Mouse (Mus musculus) thymus, postnatal 4 days (tissue): Measurements from ENCODE around the gene Mag.
"Not testable (repeated sequence)": the region's sequence is repeated elsewhere in the genome, so short reads cannot be mapped to it uniquely, and the experiment has no call there.

Experiments
- DNase-seq: peaks from one replicate; pipeline ENCODE4 v3.0.0; 2021

Mag gene

DNA sequence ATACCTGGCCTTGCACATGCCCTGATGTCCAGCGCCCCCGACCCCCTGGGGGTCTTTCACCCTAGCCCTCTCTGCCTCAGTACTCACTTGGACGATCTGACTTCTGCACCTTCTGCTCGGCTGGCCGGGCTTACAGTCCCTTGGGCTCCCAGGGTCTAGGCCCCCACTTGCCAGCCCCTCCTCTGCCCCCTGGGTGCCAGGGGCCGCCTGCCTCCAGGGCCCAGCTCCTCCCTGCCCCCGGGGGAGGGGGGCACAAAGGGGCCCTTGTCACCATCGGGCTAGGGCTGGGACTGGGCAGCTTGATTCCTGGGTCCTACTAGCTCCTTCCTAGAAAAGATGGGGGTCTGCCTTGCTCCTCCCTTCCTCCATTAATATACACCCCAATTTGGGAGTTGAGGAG, at the start of gene Mag:
Gene Mag (minus strand): TSS at position 142 of the 400 bp plus-strand sequence.
- DNase-seq = no peak

- DNase-seq = no peak
Measured at GRCm38 (mm10) chr7:30964366-30964765, 49.7 kb upstream of the Mag start.

GRCm38 (mm10) chr7:30962862-30963261, 48.2 kb upstream of the Mag start:
- DNase-seq = no peak

DNA sequence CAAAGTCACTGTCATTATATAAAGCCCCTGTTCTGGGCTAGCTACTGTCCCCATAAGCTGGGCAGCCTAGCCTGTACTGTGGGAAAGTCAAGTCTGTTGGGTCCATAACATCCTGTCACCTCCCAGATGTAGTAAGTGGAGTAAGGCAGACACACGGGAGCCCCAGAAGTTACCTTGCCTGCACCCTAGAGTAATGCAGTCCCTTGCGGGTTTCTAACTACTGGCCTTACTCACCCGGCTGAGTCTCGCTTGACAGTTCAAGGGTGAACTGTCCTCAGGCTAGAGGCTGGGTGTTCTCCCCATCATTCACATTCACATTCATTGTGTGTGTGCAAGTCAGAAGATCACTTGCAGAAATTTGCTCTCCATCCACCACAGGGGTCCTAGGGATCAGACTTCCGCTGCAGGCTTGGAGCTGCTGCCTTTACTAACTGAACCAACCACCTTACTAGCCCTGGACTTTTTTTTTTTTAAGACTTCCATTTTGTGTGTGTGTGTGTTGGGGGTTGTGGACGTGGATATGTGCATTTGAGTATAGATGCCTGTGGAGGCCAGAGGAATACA, 45.2 kb upstream of the Mag start:
- peak; percentile 9 for DNase-seq

DNA sequence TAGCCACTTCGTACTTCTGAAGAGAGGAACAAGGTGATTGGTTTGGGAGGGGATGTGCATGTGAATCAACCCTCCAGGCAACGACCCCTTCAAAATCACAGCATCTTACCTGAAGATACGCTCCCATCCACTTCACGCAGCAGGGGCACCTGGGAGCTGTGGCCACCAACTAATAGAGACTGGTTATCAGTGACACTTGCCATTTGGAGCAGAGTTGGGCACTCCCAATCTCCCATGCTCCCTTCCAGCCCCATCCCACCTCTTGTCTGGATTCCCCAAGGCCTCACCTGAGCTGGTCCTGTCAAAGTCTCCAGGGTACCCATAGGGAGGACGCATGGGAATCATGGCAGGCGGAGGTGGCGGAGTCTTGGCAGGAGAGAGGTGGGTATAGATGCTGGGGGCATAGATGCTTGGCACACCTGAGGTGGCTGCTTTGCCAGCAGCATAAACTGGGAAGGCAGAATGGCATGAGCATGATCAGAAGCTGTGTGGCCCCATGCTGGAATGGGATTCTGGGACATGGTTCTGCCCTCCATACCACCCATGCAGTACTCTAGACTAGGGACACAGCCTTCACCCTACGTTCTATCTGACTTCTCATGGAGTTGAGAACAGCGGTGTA, 44.3 kb upstream of the Mag start:
- peak; percentile 19 for DNase-seq

GRCm38 (mm10) chr7:30958109-30958865, 43.6 kb upstream of the Mag start:
- DNase-seq = peak; percentile 37

DNA sequence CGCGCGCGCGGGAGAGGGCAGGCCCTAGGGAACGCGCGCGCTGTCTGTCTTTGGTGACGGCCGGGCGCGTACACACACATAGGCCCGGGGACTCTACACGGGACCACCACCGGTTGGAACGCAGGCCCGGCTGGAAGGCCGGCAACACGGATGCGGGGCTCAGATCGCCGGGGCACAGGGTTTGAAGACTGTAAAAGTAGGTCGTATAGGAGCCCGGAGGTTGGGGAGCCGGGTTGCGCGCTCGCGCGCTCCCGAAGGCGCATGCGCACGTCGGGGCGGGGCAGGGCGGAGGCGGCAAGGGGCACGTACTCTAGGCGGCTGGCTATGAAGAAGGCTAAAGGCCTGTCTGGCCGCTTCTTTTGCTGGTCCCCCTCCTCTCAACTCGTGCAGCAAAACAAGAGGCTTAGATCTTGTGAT, 42.7 kb upstream of the Mag start:
- DNase-seq = peak; percentile 95

DNA sequence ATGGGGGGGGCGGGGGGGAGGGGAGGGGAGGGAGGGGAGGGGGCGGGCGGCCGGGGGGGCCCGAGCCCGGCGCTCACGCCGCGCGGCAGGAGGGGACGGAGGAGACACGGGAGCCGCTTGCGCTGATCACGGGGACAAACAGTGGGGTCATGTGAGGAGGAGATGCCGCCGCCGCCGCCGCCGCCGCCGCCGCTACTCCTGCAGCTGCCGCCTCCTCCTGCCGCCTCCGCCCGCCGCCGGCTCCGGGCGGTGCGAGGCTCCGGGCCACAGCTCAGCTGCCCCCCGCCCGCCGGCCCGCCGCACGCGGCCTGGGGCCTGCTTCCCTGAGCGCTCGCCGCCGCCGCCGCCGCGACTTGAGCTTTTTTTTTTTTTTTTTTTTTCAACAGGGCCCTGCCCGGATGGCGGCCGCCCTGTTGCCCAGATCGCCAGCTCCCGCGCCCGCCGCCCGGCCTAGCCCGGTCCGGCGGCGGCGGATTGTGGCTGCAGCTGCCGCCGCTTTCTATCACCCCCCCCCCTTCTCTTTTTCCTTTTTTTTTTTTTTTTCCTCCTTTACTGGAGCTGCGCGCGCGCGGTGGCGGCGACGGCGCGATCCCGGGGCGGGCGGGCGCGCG, 42.2 kb upstream of the Mag start, which contains the start of gene Usf2:
Gene Usf2 (minus strand): TSS at position 48 of the 611 bp plus-strand sequence.
- DNase-seq = peak; percentile 84

- DNase-seq = peak; percentile 76
Measured at GRCm38 (mm10) chr7:30956357-30956751, 41.7 kb upstream of the Mag start.

- peak; percentile 89 for DNase-seq
Measured at GRCm38 (mm10) chr7:30955584-30956356, 41.1 kb upstream of the Mag start.

DNA sequence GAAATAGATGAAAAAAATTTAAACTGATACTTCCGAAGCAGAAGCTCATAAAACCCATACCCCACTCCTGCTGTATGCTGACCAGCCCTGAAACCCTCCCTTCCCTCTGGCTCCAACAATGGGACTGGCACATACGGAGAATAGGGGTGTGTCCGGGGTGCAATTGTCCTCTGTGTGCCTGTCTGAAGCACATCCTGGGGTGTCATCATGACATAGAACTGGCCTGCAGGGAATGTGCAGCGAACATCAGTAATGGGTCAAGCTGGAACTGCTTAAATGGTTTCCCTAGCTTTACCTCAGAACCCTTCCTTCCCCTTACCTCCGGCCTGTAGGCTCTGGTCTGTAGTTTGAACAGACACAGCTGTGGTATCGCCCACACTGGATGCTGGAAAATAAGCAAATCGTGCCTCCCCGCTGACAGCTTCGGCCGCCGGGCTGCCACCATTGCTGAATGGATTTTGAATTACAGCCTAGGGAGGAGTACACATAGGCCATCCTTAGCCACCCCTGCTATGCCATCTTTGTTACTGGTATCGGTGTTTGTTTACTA, 40.4 kb upstream of the Mag start:
- DNase-seq = peak; percentile 19

- no peak for DNase-seq
Measured at GRCm38 (mm10) chr7:30954036-30954435, 39.4 kb upstream of the Mag start.

- DNase-seq = no peak
Measured at GRCm38 (mm10) chr7:30953459-30953858, 38.8 kb upstream of the Mag start.

DNA sequence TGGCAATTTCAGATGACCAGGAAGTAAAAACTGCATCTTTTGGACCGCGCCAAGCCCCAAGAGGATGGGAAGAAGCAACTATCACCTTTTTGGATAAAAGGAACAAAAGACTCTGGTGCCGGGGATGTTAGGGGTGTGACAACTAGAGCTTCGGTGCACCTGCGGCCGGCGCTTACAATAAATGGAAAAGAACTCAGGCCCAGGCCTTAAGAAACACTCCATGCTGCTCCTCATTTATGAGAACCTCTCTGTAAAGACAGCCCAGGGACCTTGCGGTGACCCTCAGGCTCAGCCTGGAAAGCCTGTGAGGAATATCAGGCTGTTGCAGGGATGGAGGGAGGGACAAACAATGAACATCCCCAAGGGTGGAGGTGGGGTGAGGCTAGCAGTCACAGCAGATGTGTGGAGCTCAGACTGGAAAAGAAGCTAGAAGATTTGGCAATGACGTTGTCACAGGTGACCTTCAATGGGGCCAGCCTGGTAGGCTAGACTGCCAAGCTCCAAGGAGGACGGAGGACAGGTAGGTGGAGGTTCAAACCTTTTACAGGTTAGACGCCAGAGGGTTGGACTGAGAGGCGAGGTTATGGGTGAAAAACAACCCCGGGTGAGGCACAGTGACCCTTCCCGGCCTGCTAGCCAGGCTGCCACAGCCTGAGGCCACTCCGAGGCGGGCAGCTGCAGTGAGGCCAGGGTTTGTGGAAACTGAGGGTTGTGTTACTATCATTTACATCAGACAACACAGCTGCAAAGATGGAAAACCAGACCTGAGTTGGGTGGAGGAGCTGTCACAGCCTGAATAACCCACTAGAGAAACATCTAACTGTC, 38.0 kb upstream of the Mag start:
- DNase-seq = no peak

DNA sequence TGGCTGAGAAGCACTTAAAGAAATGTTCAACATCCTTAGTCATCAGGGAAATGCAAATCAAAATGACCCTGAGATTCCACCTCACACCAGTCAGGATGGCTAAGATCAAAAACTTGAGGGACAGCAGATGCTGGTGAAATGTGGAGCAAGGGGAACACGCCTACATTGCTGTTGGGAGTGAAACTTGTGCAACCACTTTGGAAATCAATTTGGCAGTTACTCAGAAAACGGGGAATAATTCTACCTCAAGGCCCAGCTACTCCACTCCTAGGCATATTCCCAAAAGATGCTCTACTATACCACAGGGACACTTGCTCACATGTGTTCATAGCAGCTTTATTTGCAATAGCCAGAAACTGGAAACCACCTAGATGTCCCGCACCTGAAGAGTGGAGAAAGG, 35.2 kb upstream of the Mag start:
- DNase-seq = not testable (repeated sequence)

GRCm38 (mm10) chr7:30945876-30946275, 31.2 kb upstream of the Mag start:
- DNase-seq = no peak

GRCm38 (mm10) chr7:30945466-30945865, 30.8 kb upstream of the Mag start:
- not testable (repeated sequence) for DNase-seq

GRCm38 (mm10) chr7:30944706-30945105, 30.0 kb upstream of the Mag start:
- not testable (repeated sequence) for DNase-seq

DNA sequence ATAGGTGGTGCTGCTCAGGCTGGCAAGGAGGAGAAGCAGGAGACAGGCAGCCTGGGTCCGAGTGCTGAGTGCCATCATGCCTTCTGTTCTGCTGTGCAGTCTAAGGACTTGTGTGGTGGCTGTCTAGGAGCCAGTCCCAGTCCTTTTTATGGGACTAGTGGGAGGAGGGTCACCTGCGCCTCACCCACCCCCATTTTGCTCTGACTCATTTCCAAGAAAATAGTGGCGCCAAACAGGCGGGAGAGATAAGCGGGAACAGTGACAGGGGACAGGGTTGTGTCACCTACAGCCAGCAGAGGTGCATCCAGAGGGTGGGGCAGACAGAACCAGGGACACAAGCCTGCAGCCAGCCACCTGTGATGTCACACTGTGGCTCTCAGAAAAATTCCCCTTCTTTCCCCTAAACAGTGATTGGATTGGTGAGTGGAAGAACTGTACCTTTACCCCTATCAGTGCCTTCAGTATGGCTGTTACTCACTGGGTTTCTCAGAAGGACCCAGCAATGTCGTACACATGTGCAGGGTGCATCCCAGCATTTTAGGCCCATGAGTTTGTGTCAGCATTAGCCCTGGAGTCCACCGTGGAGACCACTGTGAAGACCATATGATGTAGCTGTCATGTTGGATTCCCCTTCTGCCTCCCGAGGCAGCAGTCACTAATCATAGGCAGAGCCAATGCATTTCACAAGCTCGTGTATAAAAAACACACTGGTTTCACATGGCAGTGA, 29.4 kb upstream of the Mag start, which contains the start of gene Hamp:
Gene Hamp (minus strand): TSS at position 124 of the 727 bp plus-strand sequence.
- no peak for DNase-seq

DNA sequence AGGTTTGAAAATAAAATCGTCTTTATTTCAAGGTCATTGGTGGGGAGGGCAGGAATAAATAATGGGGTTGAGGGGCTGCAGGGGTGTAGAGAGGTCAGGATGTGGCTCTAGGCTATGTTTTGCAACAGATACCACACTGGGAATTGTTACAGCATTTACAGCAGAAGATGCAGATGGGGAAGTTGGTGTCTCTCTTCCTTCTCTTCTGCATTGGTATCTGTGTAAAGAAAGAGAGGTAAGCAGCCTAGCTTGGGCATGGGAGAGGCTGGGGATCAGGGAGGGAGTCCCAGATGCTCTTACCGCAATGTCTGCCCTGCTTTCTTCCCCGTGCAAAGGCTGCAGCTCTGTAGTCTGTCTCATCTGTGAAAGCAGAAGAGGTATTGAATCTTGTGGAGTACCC, 27.7 kb upstream of the Mag start:
- not testable (repeated sequence) for DNase-seq

- not testable (repeated sequence) for DNase-seq
Measured at GRCm38 (mm10) chr7:30940070-30940469, 25.4 kb upstream of the Mag start.
